Mouse (Mus musculus): ENCODE data around the gene Adora1.

- TF ChIP-seq MAX (IDR thresholded peaks at IDR 0.05; ENCODE audit: low read depth) (no peak), POLR2A (IDR thresholded peaks at IDR 0.05; ENCODE audit: insufficient read length, low read depth) (no peak), CEBPB (IDR thresholded peaks at IDR 0.05; ENCODE audit: insufficient read depth, poor library complexity, severe bottlenecking) (no peak), TCF3 (IDR thresholded peaks at IDR 0.05; ENCODE audit: insufficient read length, low read depth) (no peak), POLR2AphosphoS2 (IDR thresholded peaks at IDR 0.05; ENCODE audit: insufficient read length, low read depth) (no peak), E2F4 (IDR thresholded peaks at IDR 0.05; ENCODE audit: insufficient read depth) (no peak), USF1 (IDR thresholded peaks at IDR 0.05; ENCODE audit: low read depth) (no peak)
These were observed 2.3 kb downstream of the Adora1 start for GRCm38 (mm10) chr1:134232778-134233531.
